Mouse (Mus musculus) retina, postnatal 1 day (tissue): Measurements from ENCODE around the gene Nxnl2.
A peak's percentile ranks its signal among the peaks of the same experiment; 100 is the strongest.

Experiments
- DNase-seq: peaks from one replicate; pipeline ENCODE4 v3.0.0-alpha.2; 2012

The Nxnl2 gene

GRCm38 (mm10) chr13:51170691-51171680 lies at the start of gene Nxnl2:
Nxnl2 (plus strand) TSS chr13:51171022.
- peak; percentile 91 for DNase-seq

DNA sequence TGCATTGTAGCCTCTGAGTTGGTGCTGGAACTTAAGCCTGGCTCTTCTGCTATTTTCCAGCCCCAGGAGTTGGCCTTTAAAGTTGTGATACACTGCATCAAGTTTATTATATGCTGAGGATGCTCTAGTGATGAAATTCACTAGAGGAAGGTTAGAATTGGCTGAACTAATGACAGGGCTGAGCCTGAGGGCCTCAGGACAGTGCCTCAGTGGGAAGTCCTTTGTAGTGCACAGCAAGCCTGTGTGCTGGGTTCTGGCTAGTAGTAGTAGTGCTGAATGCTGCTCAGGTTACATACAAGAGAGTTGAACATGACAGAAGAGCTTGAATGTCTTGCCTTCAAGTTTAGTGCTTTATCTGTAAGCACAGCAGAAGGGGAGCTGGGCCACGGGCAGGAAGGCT lies 48.9 kb upstream of the Nxnl2 start:
- no peak for DNase-seq

GRCm38 (mm10) chr13:51122771-51123170 lies 48.1 kb upstream of the Nxnl2 start:
- no peak for DNase-seq

- DNase-seq: no peak
Measured at GRCm38 (mm10) chr13:51125357-51125756, 45.5 kb upstream of the Nxnl2 start.

DNA sequence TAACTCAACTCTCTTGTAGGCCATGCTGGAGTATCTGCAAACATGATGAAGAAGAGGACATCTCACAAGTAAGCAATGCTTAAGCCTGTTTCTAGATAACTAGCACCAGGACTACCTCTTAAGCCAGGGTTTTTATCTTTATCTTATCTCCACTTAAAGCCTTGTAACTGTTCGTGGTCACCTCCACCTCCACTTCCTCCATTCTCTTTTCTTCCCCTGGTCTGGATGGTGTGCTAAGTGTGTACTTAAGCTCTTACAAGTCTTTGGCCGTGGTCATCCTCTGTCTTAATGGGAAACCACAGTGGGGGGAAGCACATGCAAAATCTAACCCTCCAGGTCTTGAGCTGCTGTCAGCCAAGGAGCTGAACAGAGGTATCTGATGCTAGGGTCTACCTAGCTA lies 42.9 kb upstream of the Nxnl2 start:
- DNase-seq: no peak

DNA sequence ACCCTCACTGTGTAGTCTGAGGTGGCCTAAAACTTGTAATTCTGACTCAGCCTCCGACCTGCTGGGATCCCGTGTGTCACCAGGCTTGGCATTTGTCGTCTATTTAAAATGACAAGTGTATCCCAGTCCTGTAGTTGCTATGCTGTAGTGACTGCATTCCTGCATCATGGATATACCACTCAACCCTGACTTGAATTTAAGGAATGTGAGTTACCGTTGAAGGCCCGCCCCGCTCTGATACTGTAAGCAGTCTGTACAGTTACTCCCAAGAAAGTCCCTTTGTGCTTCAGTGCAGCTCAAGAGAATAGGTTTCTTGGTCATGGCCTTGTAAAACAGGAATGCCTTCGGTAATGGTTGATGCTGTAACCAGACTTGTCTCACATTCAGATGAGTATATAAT lies 42.4 kb upstream of the Nxnl2 start:
- no peak for DNase-seq

DNA sequence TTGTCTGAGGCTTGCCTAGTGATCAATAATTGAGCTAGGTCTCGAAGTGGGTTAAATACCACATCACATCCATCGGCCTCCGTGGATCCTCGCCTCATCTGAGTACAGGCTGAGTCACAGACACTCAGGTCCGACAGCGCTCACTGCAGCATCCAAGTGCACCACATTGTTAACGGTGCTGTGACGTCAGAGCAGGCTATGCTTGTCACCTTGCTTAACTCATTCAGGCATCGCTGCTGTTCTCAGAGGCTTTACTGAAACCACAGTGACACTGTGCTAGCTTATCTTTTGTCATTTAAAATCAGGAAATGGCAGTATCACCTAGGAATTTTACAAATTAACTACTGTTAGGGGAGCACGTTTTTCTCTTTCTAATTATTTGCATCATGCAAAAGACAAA lies 39.6 kb upstream of the Nxnl2 start:
- peak; percentile 25 for DNase-seq

GRCm38 (mm10) chr13:51136315-51136714 lies 34.5 kb upstream of the Nxnl2 start:
- no peak for DNase-seq

GRCm38 (mm10) chr13:51136996-51137701 lies 33.7 kb upstream of the Nxnl2 start:
- no peak for DNase-seq

- DNase-seq: no peak
Measured at GRCm38 (mm10) chr13:51137702-51138031, 33.2 kb upstream of the Nxnl2 start.

DNA sequence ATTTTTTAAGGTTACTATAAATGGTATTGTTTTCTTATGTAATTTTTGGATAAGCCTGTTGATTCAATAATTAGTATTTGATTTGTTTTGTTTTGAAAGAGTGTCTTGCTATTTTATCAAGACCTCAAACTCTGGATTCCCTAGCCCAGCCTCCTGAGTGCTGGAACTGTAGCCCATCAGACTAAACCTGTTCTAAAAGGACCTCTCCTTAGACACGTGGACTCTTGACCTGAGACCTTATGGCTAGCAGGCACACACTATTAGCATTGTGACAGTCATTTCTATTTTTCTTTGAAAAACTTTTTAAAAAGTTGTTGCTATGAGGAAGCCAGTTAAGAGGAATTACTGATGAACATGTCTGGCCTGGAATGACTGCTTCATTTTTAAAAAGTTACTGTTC lies 23.7 kb upstream of the Nxnl2 start:
- DNase-seq: no peak

GRCm38 (mm10) chr13:51152966-51153669 lies 17.7 kb upstream of the Nxnl2 start:
- no peak for DNase-seq

GRCm38 (mm10) chr13:51153670-51154030 lies 17.2 kb upstream of the Nxnl2 start:
- DNase-seq: no peak

GRCm38 (mm10) chr13:51155178-51156013 lies 15.4 kb upstream of the Nxnl2 start:
- no peak for DNase-seq

- no peak for DNase-seq
Measured at GRCm38 (mm10) chr13:51156014-51156386, 14.8 kb upstream of the Nxnl2 start.

DNA sequence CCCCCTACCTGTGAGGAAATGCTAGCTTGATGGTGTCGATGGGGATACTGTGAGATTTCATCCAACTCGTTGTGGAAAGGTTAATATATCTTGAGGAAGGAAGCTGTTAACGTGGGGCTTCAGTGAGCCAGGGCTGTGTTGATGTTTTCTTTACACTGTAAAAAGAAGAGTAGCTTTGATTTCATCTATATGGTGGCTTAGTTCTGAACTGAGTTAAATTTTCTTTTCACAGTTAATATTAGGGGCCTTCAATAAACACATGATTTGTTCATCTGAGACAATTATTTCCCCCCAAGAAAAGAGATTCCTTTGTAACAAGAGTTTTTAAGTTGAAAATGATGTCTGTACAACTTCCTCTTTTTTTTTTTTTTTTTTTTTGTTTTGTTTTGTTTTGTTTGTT lies 13.5 kb upstream of the Nxnl2 start:
- no peak for DNase-seq

DNA sequence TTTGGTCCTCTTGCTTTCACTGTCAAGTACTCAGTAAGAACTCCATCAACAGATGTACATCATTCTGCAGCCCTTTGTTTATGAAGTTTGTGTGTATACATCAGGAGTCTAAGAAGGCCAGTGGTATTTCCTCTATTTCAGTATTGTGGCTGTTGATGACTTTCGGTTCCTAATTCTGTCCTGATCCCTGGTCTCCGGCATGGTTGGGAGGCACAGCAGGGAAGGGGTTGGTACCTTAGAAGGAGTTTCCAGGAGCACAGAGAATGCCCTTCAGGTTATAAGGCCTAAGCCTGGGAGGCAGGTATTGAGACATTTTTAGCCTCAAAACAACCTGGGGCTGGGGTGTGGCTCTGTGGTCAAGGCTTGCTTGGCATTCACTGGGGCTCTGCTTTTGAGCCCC lies 9.2 kb upstream of the Nxnl2 start:
- DNase-seq: no peak

GRCm38 (mm10) chr13:51162246-51162645 lies 8.6 kb upstream of the Nxnl2 start:
- no peak for DNase-seq

DNA sequence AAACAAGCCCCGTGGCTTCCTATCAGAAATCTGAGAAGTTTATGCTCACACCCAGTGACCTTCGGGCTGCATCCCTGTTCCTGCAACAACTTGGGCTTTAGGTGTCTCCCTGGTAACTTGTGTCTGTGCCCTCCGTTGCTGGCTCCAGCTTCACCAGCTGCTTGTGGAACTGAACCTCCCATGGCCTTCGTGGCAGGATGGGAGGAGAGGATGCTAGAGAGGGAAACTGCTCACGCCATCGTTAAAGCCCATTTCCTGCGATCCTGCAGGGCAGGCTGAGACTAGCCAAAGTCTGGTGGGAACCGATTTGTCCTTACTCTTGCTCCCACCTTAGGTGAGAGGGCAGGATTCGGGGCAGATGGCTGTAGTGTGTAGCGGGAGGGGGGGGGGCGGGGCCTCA lies 4.1 kb upstream of the Nxnl2 start:
- no peak for DNase-seq

- DNase-seq: no peak
Measured at GRCm38 (mm10) chr13:51170215-51170614, 607 bp upstream of the Nxnl2 start.

DNA sequence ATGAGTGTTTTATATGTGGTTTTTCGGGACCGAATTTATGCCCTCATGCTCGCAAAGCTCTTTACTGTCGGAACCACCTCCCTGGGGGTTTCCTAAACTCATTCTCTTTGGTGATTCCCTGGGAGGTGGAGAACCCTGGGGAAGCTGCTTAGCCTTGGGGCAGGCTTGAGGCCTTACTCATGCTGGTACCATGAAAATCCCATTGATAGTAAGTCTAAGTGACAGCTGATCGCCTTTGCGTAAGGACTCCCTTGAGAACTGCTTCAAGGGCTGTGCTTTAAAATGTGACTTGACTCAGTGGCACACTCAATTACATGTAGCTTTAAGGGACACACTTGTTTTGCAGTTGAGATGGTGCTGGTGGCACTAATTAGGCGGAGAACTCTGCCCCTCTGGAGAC lies 1.8 kb downstream of the Nxnl2 start:
- DNase-seq: peak; percentile 71

GRCm38 (mm10) chr13:51178932-51179331 lies 8.1 kb downstream of the Nxnl2 start:
- no peak for DNase-seq

GRCm38 (mm10) chr13:51179362-51179761 lies 8.5 kb downstream of the Nxnl2 start:
- DNase-seq: no peak
